Mouse (Mus musculus) lung, postnatal 10 days (tissue): ENCODE measurements around the gene Dirc2.

Experiments used
- DNase-seq: peaks from one replicate; pipeline ENCODE4 v3.0.0; 2021

Dirc2 gene

DNA sequence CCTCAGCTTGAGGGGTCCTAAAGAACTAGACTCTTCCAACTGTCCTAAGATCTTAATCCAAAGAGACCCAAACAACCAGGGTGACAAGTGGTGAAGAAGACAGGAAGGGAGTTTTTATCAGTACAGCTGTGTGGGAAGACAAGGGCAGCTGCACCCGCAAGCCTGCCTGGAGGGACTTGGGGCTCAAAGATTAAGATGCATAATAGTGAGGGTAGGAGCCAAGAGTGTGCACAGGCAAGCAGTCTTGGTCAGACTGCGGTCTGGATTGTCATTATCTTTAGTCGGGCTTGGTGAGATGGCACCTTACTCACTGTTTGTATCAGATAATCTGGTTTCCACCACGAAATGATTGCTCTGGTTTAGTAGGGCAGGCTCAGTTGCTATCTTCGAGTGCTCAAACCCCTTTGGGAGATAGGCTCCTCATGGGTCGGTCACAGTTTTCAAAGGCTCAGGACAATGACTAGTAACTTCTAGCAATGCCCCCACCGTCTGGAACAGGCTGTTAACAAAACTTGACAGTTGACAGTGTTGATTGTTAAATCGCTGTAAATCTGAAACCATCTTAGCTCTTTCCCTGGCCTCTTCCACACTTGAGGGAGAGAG is 91.5 kb downstream of the Dirc2 start:
- DNase-seq, result no peak

DNA sequence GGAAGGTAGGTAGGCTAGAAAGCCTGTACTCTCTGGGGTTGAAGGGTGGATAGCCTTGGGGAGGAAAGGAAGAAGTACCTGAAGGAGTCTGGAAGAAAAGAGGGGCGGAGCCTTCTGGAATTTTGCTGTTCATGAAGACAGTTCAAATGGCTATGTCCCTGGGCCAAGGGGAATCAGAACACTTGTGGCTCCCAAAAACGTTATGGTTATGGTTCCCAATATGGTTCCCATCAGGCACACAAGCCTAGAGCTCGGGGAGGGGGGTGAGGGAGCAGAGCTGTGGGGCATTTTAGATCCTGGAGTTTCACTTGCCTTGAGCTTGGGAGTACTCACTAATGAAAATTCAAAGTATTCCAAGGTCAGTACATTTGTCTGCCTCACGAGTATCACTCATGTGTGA is 104.3 kb downstream of the Dirc2 start:
- DNase-seq, result no peak

DNA sequence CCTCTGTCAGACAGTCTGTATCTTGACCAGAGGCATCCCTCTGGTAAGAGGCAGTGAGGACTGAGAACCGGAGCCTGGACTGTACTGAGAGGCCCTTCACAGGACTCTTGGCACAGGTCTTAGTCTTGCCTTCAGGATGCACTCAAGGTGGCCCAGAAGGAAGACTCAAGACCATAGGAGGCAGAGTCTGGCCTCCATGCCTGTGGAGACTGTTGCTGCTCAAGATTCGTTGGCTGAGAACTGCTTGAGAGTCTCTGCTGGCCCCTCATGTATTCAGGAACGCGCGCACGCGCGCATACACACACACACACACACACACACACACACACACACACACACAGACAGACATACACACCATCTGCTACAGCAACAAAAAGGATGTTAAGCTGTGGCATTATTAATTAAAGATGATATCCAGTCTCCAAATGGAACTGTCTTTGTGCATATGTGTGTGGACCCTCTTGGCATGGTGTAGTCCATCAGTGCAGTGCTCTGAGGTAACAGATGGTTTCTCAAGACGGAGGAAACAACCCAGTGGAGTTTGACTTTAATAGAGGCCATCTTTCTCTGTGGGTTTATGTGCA is 105.2 kb downstream of the Dirc2 start:
- no peak for DNase-seq

DNA sequence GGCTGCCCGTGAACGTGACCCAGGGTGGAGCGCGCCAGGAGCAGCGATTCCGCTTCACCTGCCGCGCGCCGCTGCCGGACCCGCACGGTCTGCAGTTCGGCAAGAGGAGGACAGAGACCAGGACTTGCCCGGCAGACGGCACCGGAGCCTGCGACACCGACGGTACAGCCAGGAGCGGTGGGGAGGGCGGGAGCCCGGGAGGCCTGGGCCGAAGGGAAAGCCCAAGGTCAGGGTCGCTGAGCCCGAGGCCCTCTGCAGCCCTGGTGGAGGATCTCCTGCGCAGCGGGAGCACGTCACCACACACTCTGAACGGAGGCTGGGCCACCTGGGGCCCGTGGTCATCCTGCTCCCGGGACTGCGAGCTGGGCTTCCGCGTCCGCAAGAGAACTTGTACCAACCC is 108.9 kb downstream of the Dirc2 start:
- no peak for DNase-seq

DNA sequence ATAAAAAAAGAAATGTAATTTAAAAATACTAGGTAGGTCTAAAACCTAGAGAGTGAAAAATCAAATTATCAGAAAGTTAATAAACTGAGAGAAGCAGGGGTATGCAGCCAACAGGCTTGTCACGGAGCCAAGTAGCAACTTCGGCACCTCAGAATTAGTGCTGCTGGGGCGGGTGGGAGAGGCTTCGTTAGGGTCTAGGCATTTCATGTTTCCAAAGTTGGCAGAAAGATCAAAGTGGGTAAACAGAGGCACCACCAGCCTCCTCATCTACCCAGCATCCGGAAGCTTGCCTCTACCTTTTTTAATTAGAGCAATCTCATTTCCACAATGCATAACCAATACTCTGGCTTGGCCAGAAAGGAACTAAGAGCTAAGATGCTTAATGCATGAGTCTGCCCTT is 115.2 kb downstream of the Dirc2 start:
- DNase-seq, result no peak

DNA sequence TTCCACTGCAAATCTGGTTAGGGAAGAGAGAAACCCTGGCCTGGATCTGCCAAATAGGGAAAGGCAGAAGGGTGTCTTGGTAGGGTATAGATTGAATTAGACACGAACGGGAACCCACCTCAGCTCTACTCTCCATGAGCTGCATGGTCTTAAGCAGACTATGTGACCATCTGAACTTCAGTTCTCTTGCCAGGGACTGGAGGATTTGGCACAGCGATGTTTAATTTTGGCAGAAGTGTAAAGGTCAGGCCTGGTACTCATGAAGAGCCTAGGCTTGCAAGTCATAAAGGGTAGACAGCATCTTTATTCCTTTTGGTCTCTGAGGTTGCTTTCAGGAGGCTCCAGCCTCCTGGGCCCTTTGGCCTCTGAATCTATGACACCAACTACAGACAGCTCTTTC is 116.5 kb downstream of the Dirc2 start:
- no peak for DNase-seq

DNA sequence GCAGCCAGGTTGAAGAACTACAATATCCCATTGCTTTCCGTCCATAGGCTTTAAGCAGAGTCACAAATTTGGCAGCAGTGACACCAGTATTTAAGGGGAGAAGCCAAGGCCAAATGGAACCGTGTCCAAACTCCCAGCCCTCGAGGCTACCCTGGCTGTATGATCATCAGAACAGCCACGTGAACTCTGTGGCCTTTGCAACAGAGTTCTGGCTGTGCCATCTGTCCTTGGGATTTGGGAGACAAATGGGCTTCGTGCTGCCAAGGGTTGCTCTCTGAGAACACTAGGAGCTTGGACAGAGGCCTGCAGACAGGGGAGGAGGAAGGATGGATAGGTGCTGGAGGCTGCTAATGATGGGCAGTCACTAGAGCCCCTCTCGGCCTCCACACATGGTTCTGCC is 117.0 kb downstream of the Dirc2 start:
- no peak for DNase-seq

DNA sequence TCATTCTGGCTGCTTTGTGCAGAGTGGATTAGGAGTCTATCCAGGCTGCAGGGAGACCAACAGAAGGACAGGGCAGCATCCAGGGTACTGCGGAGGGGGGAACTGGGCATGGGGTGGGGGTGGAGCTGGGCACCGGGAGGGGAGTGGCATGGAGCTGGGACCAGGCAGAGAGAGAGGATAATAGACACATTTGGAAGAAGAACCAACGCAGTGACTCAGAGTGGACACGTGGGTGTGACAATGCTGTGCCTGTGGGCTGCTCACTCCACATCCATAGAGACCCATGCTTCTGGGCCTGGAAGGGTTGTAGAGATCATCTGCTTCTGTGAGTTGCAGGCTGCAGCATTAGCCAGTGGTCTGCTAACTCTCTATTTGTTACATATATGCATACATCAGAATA is 120.3 kb downstream of the Dirc2 start:
- no peak for DNase-seq
